Mouse (Mus musculus) CH12.LX (cell line): ENCODE measurements around the gene 1600014C23Rik. TPM values are rescaled to one million over a fixed set of nuclear protein-coding genes. Genes with fewer than 3 reads are reported as not detected.
A peak's percentile ranks its signal among the peaks of the same experiment; 100 is the strongest.

Experiments
- DNase-seq: peaks from one replicate; pipeline ENCODE4 v3.0.0-alpha.2; 2013; ENCODE audit errors: extremely low read depth
- H3K27ac ChIP-seq: 2 replicates; pipeline ENCODE4 v1.5.1; 2012; ENCODE audit warnings: low read depth, mild to moderate bottlenecking, control low read depth, moderate library complexity; ENCODE audit not compliant: insufficient read depth
- H3K27me3 ChIP-seq: replicated peaks from 2 replicates; pipeline ENCODE3; 2012; ENCODE audit warnings: inconsistent platforms
- H3K36me3 ChIP-seq, 2 experiments: replicated peaks in 1 of 2; 2 replicates each; pipeline versions ENCODE3 to v1.6.1; 2012; ENCODE audit warnings: inconsistent platforms in 1 of 2, low read length in 1 of 2, mild to moderate bottlenecking in 1 of 2, mixed read lengths in 1 of 2, moderate library complexity in 1 of 2; ENCODE audit not compliant: control insufficient read depth in 1 of 2, insufficient read depth in 1 of 2
- H3K4me1 ChIP-seq, 2 experiments: 2 replicates each; pipeline ENCODE4 v1.6.1; 2012; ENCODE audit warnings: inconsistent platforms in 1 of 2, moderate library complexity in 1 of 2; ENCODE audit not compliant: insufficient read depth in 2 of 2, control insufficient read depth in 1 of 2
- H3K4me2 ChIP-seq: 2 replicates; pipeline ENCODE4 v1.6.1; 2012; ENCODE audit warnings: low read depth, mild to moderate bottlenecking, control low read depth; ENCODE audit not compliant: poor library complexity, insufficient read depth, severe bottlenecking
- H3K4me3 ChIP-seq, 3 experiments: fragments of 150-350 bp in 1 of 3; sonication (generic) in 1 of 3; replicated peaks in 1 of 3; 2 replicates each; pipeline versions ENCODE3 to v1.5.1; 2011 to 2012; ENCODE audit warnings: low read depth in 2 of 3, low read length in 2 of 3, mild to moderate bottlenecking in 2 of 3, moderate library complexity in 2 of 3, control low read depth in 1 of 3, improper control_type of control experiment in 1 of 3, inconsistent platforms in 1 of 3, mixed read lengths in 1 of 3; ENCODE audit not compliant: poor library complexity in 1 of 3
- H3K79me2 ChIP-seq: replicated peaks from 2 replicates; pipeline ENCODE4 v1.6.1; 2012; ENCODE audit warnings: mild to moderate bottlenecking, moderate library complexity; ENCODE audit not compliant: control insufficient read depth, poor library complexity, insufficient read depth, severe bottlenecking; ENCODE audit errors: extremely low read depth
- H3K9ac ChIP-seq: 2 replicates; pipeline ENCODE4 v1.6.1; 2012; ENCODE audit warnings: low read depth, mild to moderate bottlenecking, control low read depth, moderate library complexity; ENCODE audit not compliant: insufficient read depth
- H3K9me3 ChIP-seq: replicated peaks from 2 replicates; pipeline ENCODE3; 2012; ENCODE audit warnings: low read length, inconsistent platforms, mixed read lengths
- CHD1 ChIP-seq: IDR thresholded peaks from 2 replicates; pipeline ENCODE4 v1.6.1; 2012; ENCODE audit warnings: low read depth, low read length, improper control_type of control experiment, inconsistent platforms
- CTCF ChIP-seq, 2 experiments: IDR thresholded peaks in 1 of 2; conservative IDR thresholded peaks in 1 of 2; 2 replicates each; pipeline ENCODE4 v1.5.1; 2011 to 2012; ENCODE audit warnings: low read depth in 2 of 2, low read length in 2 of 2, improper control_type of control experiment in 1 of 2, inconsistent platforms in 1 of 2, mild to moderate bottlenecking in 1 of 2, moderate library complexity in 1 of 2
- MAFK ChIP-seq: IDR thresholded peaks from 2 replicates; pipeline ENCODE4 v1.6.1; 2011; ENCODE audit warnings: low read length, improper control_type of control experiment; ENCODE audit not compliant: insufficient replicate concordance
- MAZ ChIP-seq: IDR thresholded peaks from 2 replicates; pipeline ENCODE4 v1.6.1; 2012; ENCODE audit warnings: low read depth, mild to moderate bottlenecking, inconsistent platforms, low read length, improper control_type of control experiment, moderate library complexity
- MEF2A ChIP-seq: IDR thresholded peaks from 2 replicates; pipeline ENCODE4 v1.6.1; 2014; ENCODE audit warnings: low read depth, mild to moderate bottlenecking, inconsistent platforms, low read length, improper control_type of control experiment, borderline replicate concordance
- NELFE ChIP-seq: IDR thresholded peaks from 2 replicates; pipeline ENCODE4 v1.6.1; 2011; ENCODE audit warnings: low read depth, low read length, improper control_type of control experiment
- NRF1 ChIP-seq: IDR thresholded peaks from 2 replicates; pipeline ENCODE4 v1.6.1; 2014; ENCODE audit warnings: low read depth, mild to moderate bottlenecking, inconsistent platforms, low read length, improper control_type of control experiment, moderate library complexity
- RCOR1 ChIP-seq: conservative IDR thresholded peaks from 2 replicates; pipeline ENCODE4 v1.6.1; 2012; ENCODE audit warnings: low read depth, mild to moderate bottlenecking, inconsistent platforms, low read length, improper control_type of control experiment
- SMC3 ChIP-seq: IDR thresholded peaks from 2 replicates; pipeline ENCODE4 v1.6.1; 2011; ENCODE audit warnings: low read depth, low read length, improper control_type of control experiment
- TBP ChIP-seq: conservative IDR thresholded peaks from 2 replicates; pipeline ENCODE4 v1.6.1; 2011; ENCODE audit warnings: low read depth, low read length, improper control_type of control experiment
- USF2 ChIP-seq: conservative IDR thresholded peaks from 2 replicates; pipeline ENCODE4 v1.6.1; 2011; ENCODE audit warnings: low read depth, low read length, improper control_type of control experiment
- ZKSCAN1 ChIP-seq: IDR thresholded peaks from 2 replicates; pipeline ENCODE4 v1.6.1; 2012; ENCODE audit warnings: low read depth, inconsistent platforms, low read length, improper control_type of control experiment, borderline replicate concordance
- dilution Hi-C: fragments of 300-500 bp; cut with MboI; formaldehyde crosslinking; loops from 2 replicates; pipeline ENCODE4 v1.14.3; 2020; ENCODE audit warnings: low sequenced_read_pairs; ENCODE audit not compliant: extremely low pct_unique_long_range_greater_than_20kb, extremely low pct_ligation_motif_present
- in situ Hi-C: fragments of 300-500 bp; cut with MboI; formaldehyde crosslinking; loops from 3 replicates; pipeline ENCODE4 v1.14.3; 2019; ENCODE audit warnings: low sequenced_read_pairs, low pct_ligation_motif_present, low pct_unique_long_range_greater_than_20kb, mixed read lengths
- polyA plus RNA-seq: library from polyadenylated mRNA; unstranded; fragments of >175 nt; gene quantifications from 2 replicates; pipeline ENCODE4 v1.2.1, GENCODE M21; 2012; ENCODE audit warnings: low read depth; ENCODE audit not compliant: insufficient read length
- total RNA-seq, 2 experiments: library from RNA; depleted of rRNA; stranded (reverse); fragments of 300-350 nt in 1 of 2; fragments of >200 nt in 1 of 2; gene quantifications; 2 replicates each; pipeline ENCODE4 v1.2.3; 2012 to 2014

1600014C23Rik gene
- total and polyA plus RNA-seq, 3 experiments: 0.38 TPM; not detected in 2

DNA sequence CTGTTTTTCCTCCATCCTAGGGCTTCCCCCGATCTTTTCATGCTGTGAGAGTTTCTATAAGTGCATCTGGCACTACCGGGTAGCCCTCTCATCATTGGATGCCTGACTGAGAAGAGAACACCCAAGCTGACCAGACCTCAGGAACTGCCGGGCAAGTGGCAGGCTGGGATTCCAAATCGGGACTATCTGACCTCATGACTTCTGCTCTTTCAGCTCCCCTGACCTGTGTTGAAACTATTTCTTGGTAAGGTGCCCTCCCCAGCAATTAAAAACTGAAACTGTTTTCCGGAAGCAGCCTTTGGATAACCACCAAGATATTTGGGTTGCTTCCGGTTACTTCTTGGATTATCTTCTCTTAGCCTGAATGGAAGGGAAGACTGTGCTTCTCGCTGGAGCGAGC, 25.5 kb downstream of the 1600014C23Rik start:
- H3K9me3 ChIP-seq: peaks cover 2% of the 10 kb centered on the region
- H3K36me3 ChIP-seq: no peaks in the 10 kb centered on the region
- TF ChIP-seq RCOR1 (no peak), NRF1 (no peak), TBP (no peak), ZKSCAN1 (no peak), CHD1 (no peak)
- H3K4me3 ChIP-seq: no peak overlapping the region
- H3K9ac ChIP-seq: no peak overlapping the region
- in situ Hi-C loops: no loop called here
- H3K4me1 ChIP-seq: peaks cover 22 to 51% of the 10 kb centered on the region in 2 experiments
- no peak overlapping the region for H3K4me2 ChIP-seq
- no peaks in the 10 kb centered on the region for H3K79me2 ChIP-seq
- no peak overlapping the region for H3K27ac ChIP-seq
- no peak for DNase-seq
- no peaks in the 10 kb centered on the region for H3K27me3 ChIP-seq
- dilution Hi-C loops: no loop called here

DNA sequence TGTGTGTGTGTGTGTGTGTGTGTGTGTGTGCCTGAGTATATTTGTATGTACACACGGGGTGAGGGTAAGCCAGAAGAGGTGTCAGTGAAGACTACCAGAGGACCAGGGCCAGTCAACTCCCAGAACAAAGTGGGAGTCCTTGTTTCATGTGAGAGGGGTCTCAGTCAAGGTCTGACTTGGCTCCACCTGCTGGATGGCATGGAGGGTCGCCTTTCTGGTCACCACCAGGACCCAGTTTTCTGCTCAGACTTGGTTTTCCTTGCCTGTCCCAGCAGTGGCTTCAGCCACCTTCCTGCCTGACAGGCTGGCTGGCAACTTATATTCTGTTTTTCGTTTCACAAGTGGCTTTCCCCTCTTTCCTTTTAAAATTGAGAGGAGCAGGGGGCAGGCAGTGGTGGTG, 26.3 kb downstream of the 1600014C23Rik start:
- dilution Hi-C loops: no loop called here
- no peaks in the 10 kb centered on the region for H3K36me3 ChIP-seq
- H3K4me3 ChIP-seq: no peak overlapping the region
- H3K27me3 ChIP-seq: no peaks in the 10 kb centered on the region
- H3K9me3 ChIP-seq: peaks cover 2% of the 10 kb centered on the region
- H3K9ac ChIP-seq: no peak overlapping the region
- in situ Hi-C loops: no loop called here
- TF ChIP-seq MAZ (no peak), CHD1 (no peak), CTCF (conservative IDR thresholded peaks at IDR 0.05 in 1 of 2, IDR thresholded peaks at IDR 0.05 in 1 of 2; ENCODE audit: low read depth in 2 of 2, low read length in 2 of 2) (peak in 1 of 2 experiments; percentile 25; a peak in 2 of 4 replicates)
- no peaks in the 10 kb centered on the region for H3K79me2 ChIP-seq
- H3K4me1 ChIP-seq: peaks cover 24 to 57% of the 10 kb centered on the region in 2 experiments
- DNase-seq: no peak
- H3K4me2 ChIP-seq: no peak overlapping the region
- H3K27ac ChIP-seq: no peak overlapping the region

DNA sequence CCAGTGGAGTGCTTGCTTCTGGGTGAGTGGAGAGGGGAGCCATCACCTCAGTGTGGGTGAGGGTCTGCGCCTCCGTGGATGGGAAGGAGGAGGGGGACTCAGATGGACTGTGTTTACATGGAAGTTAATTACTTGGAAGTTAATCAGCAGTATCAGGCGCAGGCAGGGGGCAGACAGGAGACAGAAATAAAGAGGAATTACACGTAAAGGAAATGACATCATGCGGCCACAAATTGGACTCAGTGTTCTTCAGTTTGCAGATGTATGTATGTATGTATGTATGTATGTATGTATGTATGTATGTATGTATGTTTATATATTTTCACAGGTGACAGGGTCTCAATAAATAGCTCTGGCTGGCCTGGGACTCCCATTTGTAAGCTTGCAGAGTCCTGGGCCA, 26.8 kb downstream of the 1600014C23Rik start:
- TF ChIP-seq SMC3: no peak
- TF ChIP-seq USF2: no peak
- no peak for TF ChIP-seq CTCF (conservative IDR thresholded peaks at IDR 0.05 in 1 of 2, IDR thresholded peaks at IDR 0.05 in 1 of 2; ENCODE audit: low read depth in 2 of 2, low read length in 2 of 2)
- TF ChIP-seq MAFK: no peak
- TF ChIP-seq MEF2A: no peak
- no peak for TF ChIP-seq NELFE
- TF ChIP-seq, all 38 proteins: peak for 0
- H3K36me3 ChIP-seq: no peaks in the 10 kb centered on the region
- H3K79me2 ChIP-seq: no peaks in the 10 kb centered on the region
- dilution Hi-C loops (no loop called here), in situ Hi-C loops (no loop called here)
- no peak for DNase-seq
- H3K27ac ChIP-seq: no peak overlapping the region
- no peak overlapping the region for H3K4me3 ChIP-seq
- H3K4me2 ChIP-seq: no peak overlapping the region
- H3K9ac ChIP-seq: no peak overlapping the region
- H3K27me3 ChIP-seq: no peaks in the 10 kb centered on the region
- peaks cover 20 to 55% of the 10 kb centered on the region in 2 experiments for H3K4me1 ChIP-seq
- H3K9me3 ChIP-seq: peaks cover 2% of the 10 kb centered on the region
